Mouse (Mus musculus) cerebral cortex, adult 2 months (tissue): Measurements from ENCODE around the gene Ppip5k2.

ENCODE experiments used
- WGBS: fragments of 180-500 bp; shearing (Covaris S2); methylation state at CpG from one replicate; pipeline ENCODE4 v1.1.7; 2018; 5-methylcytosine and 5-hydroxymethylcytosine counted together

Ppip5k2 gene

GRCm38 (mm10) chr1:97748163-97748562 is 22.0 kb downstream of the Ppip5k2 start:
- WGBS, result 93% methylated on average over 3 of the region's 3 CpGs

GRCm38 (mm10) chr1:97746261-97746660 is 23.9 kb downstream of the Ppip5k2 start:
- 93% methylated on average over 7 of the region's 7 CpGs for WGBS

- 76% methylated on average over 4 of the region's 4 CpGs for WGBS
Measured at GRCm38 (mm10) chr1:97745712-97746111, 24.5 kb downstream of the Ppip5k2 start.

- 94% methylated on average over 1 of the region's 1 CpGs for WGBS
Measured at GRCm38 (mm10) chr1:97743063-97743462, 27.1 kb downstream of the Ppip5k2 start.

- 49% methylated on average over 1 of the region's 1 CpGs for WGBS
Measured at GRCm38 (mm10) chr1:97729339-97729738, 40.9 kb downstream of the Ppip5k2 start.

- WGBS, result 69% methylated on average over 2 of the region's 2 CpGs
Measured at GRCm38 (mm10) chr1:97726730-97727129, 43.5 kb downstream of the Ppip5k2 start.

- 91% methylated on average over 9 of the region's 9 CpGs for WGBS
Measured at GRCm38 (mm10) chr1:97718440-97718839, 51.8 kb downstream of the Ppip5k2 start.

- 69% methylated on average over 11 of the region's 11 CpGs for WGBS
Measured at GRCm38 (mm10) chr1:97714334-97714868, 55.8 kb downstream of the Ppip5k2 start.

- WGBS, result 70% methylated on average over 3 of the region's 3 CpGs
Measured at GRCm38 (mm10) chr1:97710520-97710919, 59.7 kb downstream of the Ppip5k2 start.

GRCm38 (mm10) chr1:97704646-97705045 is 65.6 kb downstream of the Ppip5k2 start:
- 83% methylated on average over 1 of the region's 1 CpGs for WGBS

- WGBS, result 27% methylated on average over 11 of the region's 11 CpGs
Measured at GRCm38 (mm10) chr1:97698956-97699570, 71.1 kb downstream of the Ppip5k2 start.

GRCm38 (mm10) chr1:97697273-97697672 is 72.9 kb downstream of the Ppip5k2 start:
- 91% methylated on average over 1 of the region's 1 CpGs for WGBS

GRCm38 (mm10) chr1:97688756-97689155 is 81.5 kb downstream of the Ppip5k2 start:
- WGBS, result 9% methylated on average over 3 of the region's 3 CpGs

- WGBS, result 76% methylated on average over 4 of the region's 4 CpGs
Measured at GRCm38 (mm10) chr1:97676526-97677177, 93.6 kb downstream of the Ppip5k2 start.

- 69% methylated on average over 2 of the region's 2 CpGs for WGBS
Measured at GRCm38 (mm10) chr1:97676115-97676514, 94.1 kb downstream of the Ppip5k2 start.

- WGBS, result 70% methylated on average over 2 of the region's 2 CpGs
Measured at GRCm38 (mm10) chr1:97672849-97673248, 97.4 kb downstream of the Ppip5k2 start.

- WGBS, result 100% methylated on average over 1 of the region's 1 CpGs
Measured at GRCm38 (mm10) chr1:97667288-97667687, 102.9 kb downstream of the Ppip5k2 start.

- WGBS, result 14% methylated on average over 7 of the region's 7 CpGs
Measured at GRCm38 (mm10) chr1:97662324-97662723, 107.9 kb downstream of the Ppip5k2 start.

- WGBS, result under 1% methylated on average over 89 of the region's 106 CpGs
Measured at GRCm38 (mm10) chr1:97661406-97662241, 108.6 kb downstream of the Ppip5k2 start, which contains the start of gene D1Ertd622e. Gene D1Ertd622e, minus strand, starts transcription at chr1:97662074.

- under 1% methylated on average over 93 of the region's 93 CpGs for WGBS
Measured at GRCm38 (mm10) chr1:97660687-97661405, 109.4 kb downstream of the Ppip5k2 start.

GRCm38 (mm10) chr1:97659405-97659804 is 110.8 kb downstream of the Ppip5k2 start:
- WGBS, result 16% methylated on average over 7 of the region's 7 CpGs

GRCm38 (mm10) chr1:97657786-97658185 is 112.4 kb downstream of the Ppip5k2 start:
- WGBS, result 33% methylated on average over 2 of the region's 2 CpGs
